Mouse (Mus musculus) lung, embryonic 14.5 days (tissue): ENCODE measurements around the gene Usp24. TPM values are rescaled to one million over a fixed set of nuclear protein-coding genes. Genes with fewer than 3 reads are reported as not detected.
"Not testable (repeated sequence)": the region's sequence is repeated elsewhere in the genome, so short reads cannot be mapped to it uniquely, and the experiment has no call there.

Source experiments
- ATAC-seq: fragments of 200-750 bp; cut with Nextera tagmentation; 2 replicates; pipeline ENCODE4 v1.8.0; 2017; ENCODE audit warnings: mild to moderate bottlenecking, moderate TSS enrichment, moderate library complexity; ENCODE audit not compliant: insufficient read depth
- DNase-seq: peaks from one replicate; pipeline ENCODE4 v3.0.0-alpha.2; 2015
- H3K27ac ChIP-seq: fragments of 300-500 bp; sonication (generic); 2 replicates; pipeline ENCODE4 v1.5.1; 2014; ENCODE audit warnings: low read depth, mild to moderate bottlenecking, moderate library complexity
- H3K27me3 ChIP-seq: fragments of 300-500 bp; sonication (generic); 2 replicates; pipeline ENCODE4 v1.6.1; 2014; ENCODE audit warnings: low read length, control low read depth; ENCODE audit not compliant: insufficient read depth
- H3K36me3 ChIP-seq: fragments of 300-500 bp; sonication (generic); 2 replicates; pipeline ENCODE4 v1.6.1; 2014; ENCODE audit warnings: control low read depth; ENCODE audit not compliant: insufficient read depth
- H3K4me1 ChIP-seq: fragments of 300-500 bp; sonication (generic); 2 replicates; pipeline ENCODE4 v1.6.1; 2014; ENCODE audit warnings: antibody characterized with exemption, control low read depth; ENCODE audit not compliant: insufficient read depth
- H3K4me2 ChIP-seq: fragments of 300-500 bp; sonication (generic); 2 replicates; pipeline ENCODE4 v1.6.1; 2014; ENCODE audit warnings: mild to moderate bottlenecking
- H3K4me3 ChIP-seq: fragments of 300-500 bp; sonication (generic); 2 replicates; pipeline ENCODE4 v1.5.1; 2014; ENCODE audit warnings: low read depth, low read length
- H3K9ac ChIP-seq: fragments of 300-500 bp; sonication (generic); 2 replicates; pipeline ENCODE4 v1.6.1; 2014
- H3K9me3 ChIP-seq: fragments of 300-500 bp; sonication (generic); 2 replicates; pipeline ENCODE4 v1.6.1; 2016; ENCODE audit warnings: low read depth, low read length, control low read depth
- CTCF ChIP-seq: IDR thresholded peaks from 2 replicates; pipeline ENCODE4 v1.5.1; 2016; ENCODE audit warnings: antibody characterized with exemption, low read depth
- WGBS: fragments of 180-500 bp; shearing (Covaris S2); extraction: QIAGEN DNeasy Blood & Tissue Kit; methylation state at CpG from one replicate; pipeline ENCODE4 v1.1.7; 2014; 5-methylcytosine and 5-hydroxymethylcytosine counted together
- polyA plus RNA-seq: library from polyadenylated mRNA; unstranded; fragments of >200 nt; fragmentation: Nextera tagmentation; extraction: Ambion mirVana; gene quantifications from 2 replicates; pipeline ENCODE4 v1.2.1, GENCODE M21; 2014

Usp24 gene
- polyA plus RNA-seq, 1 experiment from 2014 or later = 12.6 TPM

- Histone ChIP-seq H3K4me1 (peaks cover 7% of the 10 kb centered on the region; the same call in 1 of the 2 replicates), H3K36me3 (no peaks in the 10 kb centered on the region), H3K4me2 (peak overlapping the region; percentile 80), H3K9ac (0 out of 2 replicates have a peak overlapping the region, but pooled peaks have one; percentile 97), H3K27me3 (no peaks in the 10 kb centered on the region), H3K9me3 (no peaks in the 10 kb centered on the region), H3K27ac (no peak overlapping the region), H3K4me3 (0 out of 2 replicates have a peak overlapping the region, but pooled peaks have one; percentile 94)
- 70% methylated on average over 4 of the region's 4 CpGs for WGBS
- no peak for DNase-seq
- no peak for ATAC-seq
- no peak for TF ChIP-seq CTCF
Measured at GRCm38 (mm10) chr4:106318208-106318607, 2.2 kb downstream of the Usp24 start.

- no peak overlapping the region for H3K4me2 ChIP-seq
- no peak for TF ChIP-seq CTCF
- peaks cover 7% of the 10 kb centered on the region; the same call in 1 of the 2 replicates for H3K4me1 ChIP-seq
- WGBS = 82% methylated on average over 6 of the region's 6 CpGs
- no peaks in the 10 kb centered on the region for H3K9me3 ChIP-seq
- DNase-seq (no peak), ATAC-seq (no peak)
- no peaks in the 10 kb centered on the region for H3K27me3 ChIP-seq
- no peak overlapping the region for H3K27ac ChIP-seq
- no peaks in the 10 kb centered on the region for H3K36me3 ChIP-seq
- 0 out of 2 replicates have a peak overlapping the region, but pooled peaks have one; percentile 16 for H3K9ac ChIP-seq
- H3K4me3 ChIP-seq = no peak overlapping the region
Measured at GRCm38 (mm10) chr4:106318976-106319375, 3.0 kb downstream of the Usp24 start.

- no peak overlapping the region for H3K9ac ChIP-seq
- TF ChIP-seq CTCF = no peak
- peaks cover 2% of the 10 kb centered on the region; the same call in 1 of the 2 replicates for H3K4me1 ChIP-seq
Measured at GRCm38 (mm10) chr4:106322846-106323245, 6.8 kb downstream of the Usp24 start.

GRCm38 (mm10) chr4:106323318-106323717 lies 7.3 kb downstream of the Usp24 start:
- ATAC-seq (no peak), DNase-seq (no peak)
- TF ChIP-seq CTCF = no peak
- no peak overlapping the region for H3K4me2 ChIP-seq
- no peak overlapping the region for H3K27ac ChIP-seq
- no peaks in the 10 kb centered on the region; the same call in 1 of the 2 replicates for H3K4me1 ChIP-seq
- no peak overlapping the region for H3K9ac ChIP-seq
- 67% methylated on average over 2 of the region's 2 CpGs for WGBS
- no peak overlapping the region for H3K4me3 ChIP-seq
- no peaks in the 10 kb centered on the region for H3K27me3 ChIP-seq
- no peaks in the 10 kb centered on the region for H3K9me3 ChIP-seq
- no peaks in the 10 kb centered on the region for H3K36me3 ChIP-seq

More at GRCm38 (mm10) chr4:106322846-106323245, 6.8 kb downstream of the Usp24 start:
- WGBS = 87% methylated on average over 10 of the region's 10 CpGs
- no peaks in the 10 kb centered on the region for H3K9me3 ChIP-seq
- no peaks in the 10 kb centered on the region for H3K36me3 ChIP-seq
- H3K27ac ChIP-seq = no peak overlapping the region
- no peak overlapping the region for H3K4me3 ChIP-seq
- H3K27me3 ChIP-seq = no peaks in the 10 kb centered on the region
- ATAC-seq = no peak
- no peak for DNase-seq
- H3K4me2 ChIP-seq = no peak overlapping the region

GRCm38 (mm10) chr4:106327436-106327835 lies 11.4 kb downstream of the Usp24 start:
- Histone ChIP-seq H3K9me3 (no peaks in the 10 kb centered on the region), H3K36me3 (no peaks in the 10 kb centered on the region), H3K4me2 (no peak overlapping the region), H3K27me3 (no peaks in the 10 kb centered on the region), H3K4me3 (no peak overlapping the region), H3K27ac (no peak overlapping the region), H3K4me1 (peaks cover 5% of the 10 kb centered on the region; the same call in 1 of the 2 replicates), H3K9ac (no peak overlapping the region)
- DNase-seq (no peak), ATAC-seq (peak; percentile 47)
- 68% methylated on average over 5 of the region's 5 CpGs for WGBS
- no peak for TF ChIP-seq CTCF

- ATAC-seq (no peak), DNase-seq (no peak)
- Histone ChIP-seq H3K4me3 (no peak overlapping the region), H3K9me3 (no peaks in the 10 kb centered on the region), H3K27ac (no peak overlapping the region), H3K27me3 (no peaks in the 10 kb centered on the region), H3K9ac (no peak overlapping the region), H3K36me3 (no peaks in the 10 kb centered on the region), H3K4me2 (no peak overlapping the region), H3K4me1 (peaks cover 5% of the 10 kb centered on the region; the same call in 1 of the 2 replicates)
- TF ChIP-seq CTCF = no peak
- 85% methylated on average over 4 of the region's 4 CpGs for WGBS
Measured at GRCm38 (mm10) chr4:106328704-106329103, 12.7 kb downstream of the Usp24 start.

GRCm38 (mm10) chr4:106329171-106329570 lies 13.2 kb downstream of the Usp24 start:
- not testable (repeated sequence) for H3K9ac ChIP-seq, ATAC-seq, H3K9me3 ChIP-seq, H3K4me1 ChIP-seq, H3K4me2 ChIP-seq, H3K27me3 ChIP-seq, H3K27ac ChIP-seq, H3K36me3 ChIP-seq, H3K4me3 ChIP-seq, DNase-seq
- 87% methylated on average over 6 of the region's 6 CpGs for WGBS
